In genomic region chr2:103556125-103556877, GRCm38 (mm10) we compare ENCODE assay signal across 10 mouse cellular contexts. TPM values are rescaled to one million over a fixed set of nuclear protein-coding genes. Genes with fewer than 3 reads are reported as not detected.
DNase-seq lines count a peak whose midpoint lies in the region; ATAC-seq and TF ChIP-seq lines count a peak whose summit lies in the region.
"Had no signal": no experiment of that assay in that cellular context is flagged by ENCODE, and none has a peak within 500 bp of the region (broad histone marks: within the 10 kb centered on the region; RNA-seq: fewer than 3 reads in every experiment).

No protein-coding gene starts in this region.

- no peaks in the 10 kb centered on the region for H3K27me3 ChIP-seq in splenic B cell, adult 2 months (ENCODE audit: control insufficient read depth, insufficient read depth, low read length, poor library complexity, severe bottlenecking)
- H3K27me3 ChIP-seq: hindbrain, embryonic 13.5 days had no signal

- DNase-seq in cerebellum, postnatal 14 days: peak; percentile 41 to 49
- peak; percentile 38 for DNase-seq in lung, postnatal 14 days
- no peak for DNase-seq in lung, adult 2 months
- peak; percentile 55 for DNase-seq in embryo, embryonic 11 days
- DNase-seq in splenic B cell, adult 2 months (ENCODE audit: low read depth, low spot score): peak; percentile 55
- no peak for DNase-seq in adipocyte (ENCODE audit: low spot score)
- DNase-seq in left cerebral cortex, postnatal 36 days (ENCODE audit: low spot score in 2 of 2): no peak

- ATAC-seq in cerebellum, adult (ENCODE audit: insufficient number of reproducible peaks, low FRiP score, low TSS enrichment): no peak

- 56% methylated on average over 10 of the region's 10 CpGs for WGBS in lung, adult 2 months

- intact Hi-C loops in left cerebral cortex, postnatal 36 days (cut with DNase I): loop anchor here (10.0 kb wide), 1 partner anchor 288 kb away; no protein-coding TSS in a partner anchor

- no peaks in the 10 kb centered on the region for H3K36me3 ChIP-seq in splenic B cell, adult 2 months (ENCODE audit: control insufficient read depth, insufficient read depth, low read length, poor library complexity, severe bottlenecking)
- H3K36me3 ChIP-seq: hindbrain, embryonic 13.5 days had no signal

- no peak for TF ChIP-seq POLR2A in lung, adult 2 months (IDR thresholded peaks at IDR 0.05; ENCODE audit: borderline replicate concordance, extremely low read depth, low read depth, low read length)

- no peak for TF ChIP-seq CTCF in lung, adult 2 months (IDR thresholded peaks at IDR 0.05; ENCODE audit: insufficient read depth, low read length)

- H3K4me3 ChIP-seq in lung, adult 2 months (replicated peaks; ENCODE audit: extremely low read depth, low read depth, low read length): no peak overlapping the region
- H3K4me3 ChIP-seq: hindbrain, embryonic 13.5 days; megakaryocyte, embryonic 14.5 days had no signal

- H3K4me1 ChIP-seq in lung, adult 2 months (ENCODE audit: control insufficient read depth, insufficient read depth, low read length): no peaks in the 10 kb centered on the region
- H3K4me1 ChIP-seq: hindbrain, embryonic 13.5 days; megakaryocyte, embryonic 14.5 days had no signal

RNA-seq across cellular contexts. Expression of gene Abtb2, which starts 9.8 kb away (rescaled TPM):
- polyA plus RNA-seq in lung, adult 2 months (2012; rRNA removed): 7.9 and 10.4 TPM in 2 replicates
- total RNA-seq in left cerebral cortex, postnatal 36 days (2021): 10 to 100 TPM in 1 of 2 experiments, 1 to 10 TPM in 1; 9.0 to 11.0 TPM

Comparison
In these comparisons a context has a peak if more than half of its experiments do, and no peak if none do; other contexts are left out.
1. DNase-seq: peak in cerebellum, postnatal 14 days (2 of 2), lung, postnatal 14 days (single experiment), embryo, embryonic 11 days (single experiment) and splenic B cell, adult 2 months (single experiment); none in lung, adult 2 months (single experiment), adipocyte (single experiment) and left cerebral cortex, postnatal 36 days (0 of 2).